Mouse (Mus musculus) bone marrow, adult 2 months (tissue): ENCODE measurements at regions not wholly inside any gene's neighbourhood (a gene's known extent, or its start where the extent isn't known, plus 50 kb on each side); places are given as distances from the start of the nearest gene placed in this dataset.

ENCODE experiments used
- CTCF ChIP-seq: fragments of 200-500 bp; IDR thresholded peaks from 2 replicates; pipeline ENCODE4 v1.5.1; 2011; ENCODE audit warnings: low read length, control low read depth; ENCODE audit not compliant: control insufficient read depth, insufficient read depth
- POLR2A ChIP-seq: fragments of 200-500 bp; IDR thresholded peaks from 2 replicates; pipeline ENCODE4 v1.6.1; 2011; ENCODE audit warnings: low read depth, mild to moderate bottlenecking, control low read depth, low read length, borderline replicate concordance; ENCODE audit not compliant: control insufficient read depth

GRCm38 (mm10) chr7:135965528-135965927 lies 249.4 kb upstream of the Mki67 start:
- TF ChIP-seq CTCF (no peak), POLR2A (no peak)
